Mouse (Mus musculus): ENCODE data around the gene Phospho2.

DNA sequence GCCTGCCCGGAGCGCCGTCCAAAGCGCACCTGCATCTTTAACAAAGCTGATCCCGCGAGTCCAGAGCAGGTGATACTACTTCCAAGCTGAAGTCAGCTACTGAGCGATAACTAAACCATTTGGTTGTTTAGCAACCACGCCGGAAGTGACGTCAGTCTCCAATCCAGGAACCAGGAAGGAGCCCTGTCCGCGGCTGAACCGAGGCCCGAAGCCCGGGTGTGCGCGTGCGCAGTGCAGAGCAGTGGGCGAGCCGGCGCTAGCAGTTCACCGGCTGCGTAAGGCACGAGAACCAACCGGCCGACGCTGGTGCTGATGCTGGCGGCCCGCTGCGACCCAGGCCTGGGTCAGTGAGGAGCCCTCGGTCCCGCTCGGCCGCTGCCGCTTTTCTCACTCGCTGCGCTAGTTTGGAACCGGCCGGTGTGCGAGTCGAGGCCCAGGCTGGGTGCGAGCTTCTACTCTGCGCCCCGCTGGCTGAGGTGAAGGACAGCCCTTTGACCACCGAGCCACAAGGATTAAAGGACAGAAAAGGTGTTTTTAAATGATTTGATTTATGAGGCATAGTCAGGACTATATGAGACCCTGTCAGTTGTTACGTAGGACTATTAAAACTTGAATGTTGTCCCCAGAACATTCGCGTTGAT is at the start of gene Phospho2, which contains the start of gene Ccdc173:
- peak; percentile 88 for TF ChIP-seq POLR2A (IDR thresholded peaks at IDR 0.05; ENCODE audit: low read depth, low read length)
- peak; percentile 75 for TF ChIP-seq TCF12 (IDR thresholded peaks at IDR 0.05; ENCODE audit: low read depth, low read length)
- TF ChIP-seq EP300 (IDR thresholded peaks at IDR 0.05; ENCODE audit: low read length): no peak
- peak; percentile 82 for TF ChIP-seq JUN (IDR thresholded peaks at IDR 0.05; ENCODE audit: insufficient read depth, low read depth, low read length)
- TF ChIP-seq ZKSCAN1 (IDR thresholded peaks at IDR 0.05; ENCODE audit: borderline replicate concordance, low read depth, low read length): no peak
- TF ChIP-seq HCFC1 (IDR thresholded peaks at IDR 0.05; ENCODE audit: low read depth, low read length): peak; percentile 81
- no peak for TF ChIP-seq USF1 (IDR thresholded peaks at IDR 0.05; ENCODE audit: low read depth, low read length)
- no peak for TF ChIP-seq MYC (IDR thresholded peaks at IDR 0.05; ENCODE audit: low read depth, low read length)

Data from CH12.LX (cell line).